Mouse (Mus musculus) MEL (cell line): Measurements from ENCODE around the gene Txnrd1. TPM values are rescaled to one million over a fixed set of nuclear protein-coding genes. Genes with fewer than 3 reads are reported as not detected.

ENCODE experiments used
- DNase-seq: peaks from one replicate; pipeline ENCODE4 v3.0.0; 2011; ENCODE audit warnings: low read depth, low spot score
- H3K27ac ChIP-seq: 2 replicates; pipeline ENCODE4 v1.5.1; 2012; ENCODE audit warnings: low read depth, mild to moderate bottlenecking, control low read depth, low read length, moderate library complexity; ENCODE audit not compliant: control insufficient read depth
- H3K27me3 ChIP-seq, 2 experiments: fragments of 150-350 bp in 1 of 2; sonication (generic) in 1 of 2; 2 replicates each; pipeline ENCODE4 v1.6.1; 2012; ENCODE audit warnings: low read length in 2 of 2, mild to moderate bottlenecking in 2 of 2, improper control_type of control experiment in 1 of 2, moderate library complexity in 1 of 2; ENCODE audit not compliant: insufficient read depth in 2 of 2, control insufficient read depth in 1 of 2
- H3K36me3 ChIP-seq, 2 experiments: 2 replicates each; pipeline ENCODE4 v1.6.1; 2012 to 2014; ENCODE audit warnings: low read length in 2 of 2, improper control_type of control experiment in 1 of 2, inconsistent platforms in 1 of 2, mild to moderate bottlenecking in 1 of 2; ENCODE audit not compliant: insufficient read depth in 2 of 2, control insufficient read depth in 1 of 2
- H3K4me1 ChIP-seq, 2 experiments: fragments of 150-350 bp in 1 of 2; sonication (generic) in 1 of 2; 2 replicates each; pipeline ENCODE4 v1.6.1; 2012; ENCODE audit warnings: low read length in 2 of 2, improper control_type of control experiment in 1 of 2, mild to moderate bottlenecking in 1 of 2; ENCODE audit not compliant: insufficient read depth in 2 of 2, control insufficient read depth in 1 of 2
- H3K4me3 ChIP-seq, 2 experiments: fragments of 150-350 bp in 1 of 2; sonication (generic) in 1 of 2; 2 replicates each; pipeline ENCODE4 v1.5.1; 2012; ENCODE audit warnings: low read depth in 2 of 2, low read length in 2 of 2, mild to moderate bottlenecking in 2 of 2, moderate library complexity in 2 of 2, control low read depth in 1 of 2, improper control_type of control experiment in 1 of 2; ENCODE audit not compliant: control insufficient read depth in 1 of 2, insufficient read depth in 1 of 2
- H3K79me2 ChIP-seq: 2 replicates; pipeline ENCODE4 v1.6.1; 2012; ENCODE audit warnings: mild to moderate bottlenecking, low read length, moderate library complexity; ENCODE audit not compliant: control insufficient read depth, poor library complexity, insufficient read depth
- H3K9ac ChIP-seq: 2 replicates; pipeline ENCODE4 v1.6.1; 2012; ENCODE audit warnings: low read depth, mild to moderate bottlenecking, control low read depth, low read length, moderate library complexity; ENCODE audit not compliant: control insufficient read depth, poor library complexity, severe bottlenecking
- H3K9me3 ChIP-seq: fragments of 150-350 bp; sonication (generic); replicated peaks from 2 replicates; pipeline ENCODE4 v1.6.1; 2012; ENCODE audit warnings: mild to moderate bottlenecking, low read length, improper control_type of control experiment, moderate library complexity; ENCODE audit not compliant: insufficient read depth
- BHLHE40 ChIP-seq: IDR thresholded peaks from 2 replicates; pipeline ENCODE4 v1.6.1; 2012; ENCODE audit warnings: low read depth, mild to moderate bottlenecking, inconsistent platforms, low read length, improper control_type of control experiment, borderline replicate concordance
- CHD1 ChIP-seq: IDR thresholded peaks from 2 replicates; pipeline ENCODE4 v1.6.1; 2012; ENCODE audit warnings: low read depth, mild to moderate bottlenecking, inconsistent platforms, low read length, improper control_type of control experiment
- CTCF ChIP-seq, 3 experiments: IDR thresholded peaks in 2 of 3; conservative IDR thresholded peaks in 1 of 3; 2 replicates each; pipeline ENCODE4 v1.5.1; 2011 to 2012; ENCODE audit warnings: low read length in 3 of 3, low read depth in 2 of 3, mild to moderate bottlenecking in 2 of 3, improper control_type of control experiment in 1 of 3, inconsistent platforms in 1 of 3, mixed read lengths in 1 of 3, moderate library complexity in 1 of 3; ENCODE audit not compliant: control insufficient read depth in 1 of 3, insufficient read depth in 1 of 3, poor library complexity in 1 of 3, severe bottlenecking in 1 of 3
- EP300 ChIP-seq, 2 experiments: IDR thresholded peaks; 2 replicates each; pipeline ENCODE4 v1.6.1; 2011; ENCODE audit warnings: improper control_type of control experiment in 2 of 2, low read length in 2 of 2, low read depth in 1 of 2, mild to moderate bottlenecking in 1 of 2
- GABPA ChIP-seq: IDR thresholded peaks from 2 replicates; pipeline ENCODE4 v1.6.1; 2012; ENCODE audit warnings: low read depth, mild to moderate bottlenecking, inconsistent platforms, low read length, improper control_type of control experiment, moderate library complexity
- HCFC1 ChIP-seq: IDR thresholded peaks from 2 replicates; pipeline ENCODE4 v1.6.1; 2012; ENCODE audit warnings: low read depth, mild to moderate bottlenecking, inconsistent platforms, low read length, improper control_type of control experiment, moderate library complexity
- JUND ChIP-seq: IDR thresholded peaks from 2 replicates; pipeline ENCODE4 v1.6.1; 2011; ENCODE audit warnings: low read depth, mild to moderate bottlenecking, improper control_type of control experiment, low read length
- KAT2A ChIP-seq: conservative IDR thresholded peaks from 2 replicates; pipeline ENCODE4 v1.6.1; 2012; ENCODE audit warnings: low read depth, low read length, improper control_type of control experiment, inconsistent platforms
- MAX ChIP-seq: IDR thresholded peaks from 2 replicates; pipeline ENCODE4 v1.6.1; 2011; ENCODE audit warnings: low read length, improper control_type of control experiment
- MAZ ChIP-seq: IDR thresholded peaks from 2 replicates; pipeline ENCODE4 v1.6.1; 2012; ENCODE audit warnings: low read depth, mild to moderate bottlenecking, inconsistent platforms, low read length, improper control_type of control experiment
- MEF2A ChIP-seq: IDR thresholded peaks from 2 replicates; pipeline ENCODE4 v1.6.1; 2014; ENCODE audit warnings: low read depth, mild to moderate bottlenecking, inconsistent platforms, low read length, improper control_type of control experiment; ENCODE audit not compliant: poor library complexity, insufficient replicate concordance, severe bottlenecking; ENCODE audit errors: extremely low read depth
- MXI1 ChIP-seq: IDR thresholded peaks from 2 replicates; pipeline ENCODE4 v1.6.1; 2011; ENCODE audit warnings: mild to moderate bottlenecking, low read depth, low read length, improper control_type of control experiment
- MYC ChIP-seq: IDR thresholded peaks from 2 replicates; pipeline ENCODE4 v1.6.1; 2011; ENCODE audit warnings: low read depth, mild to moderate bottlenecking, low read length, improper control_type of control experiment, moderate library complexity
- NELFE ChIP-seq: IDR thresholded peaks from 2 replicates; pipeline ENCODE4 v1.6.1; 2011; ENCODE audit warnings: low read depth, low read length, improper control_type of control experiment
- NRF1 ChIP-seq: IDR thresholded peaks from 2 replicates; pipeline ENCODE4 v1.6.1; 2014; ENCODE audit warnings: low read depth, mild to moderate bottlenecking, inconsistent platforms, low read length, improper control_type of control experiment, moderate library complexity; ENCODE audit not compliant: poor library complexity, insufficient read depth, severe bottlenecking
- POLR2A ChIP-seq, 2 experiments: IDR thresholded peaks; 2 replicates each; pipeline ENCODE4 v1.6.1; 2011 to 2012; ENCODE audit warnings: low read length in 2 of 2, mild to moderate bottlenecking in 2 of 2, control low read depth in 1 of 2, improper control_type of control experiment in 1 of 2, low read depth in 1 of 2, moderate library complexity in 1 of 2; ENCODE audit not compliant: control insufficient read depth in 1 of 2, insufficient read depth in 1 of 2, poor library complexity in 1 of 2
- POLR2AphosphoS5 ChIP-seq: IDR thresholded peaks from 2 replicates; pipeline ENCODE4 v1.6.1; 2012; ENCODE audit warnings: low read depth, borderline replicate concordance, mild to moderate bottlenecking, inconsistent platforms, low read length, moderate library complexity, mixed read lengths
- RAD21 ChIP-seq: IDR thresholded peaks from 2 replicates; pipeline ENCODE4 v1.6.1; 2011; ENCODE audit warnings: mild to moderate bottlenecking, low read depth, low read length, improper control_type of control experiment
- RCOR1 ChIP-seq: IDR thresholded peaks from 2 replicates; pipeline ENCODE4 v1.6.1; 2012; ENCODE audit warnings: low read depth, mild to moderate bottlenecking, inconsistent platforms, low read length, improper control_type of control experiment
- SMC3 ChIP-seq: IDR thresholded peaks from 2 replicates; pipeline ENCODE4 v1.6.1; 2011; ENCODE audit warnings: low read depth, low read length, improper control_type of control experiment
- TCF12 ChIP-seq: IDR thresholded peaks from 2 replicates; pipeline ENCODE4 v1.6.1; 2014; ENCODE audit warnings: low read depth, mild to moderate bottlenecking, inconsistent platforms, low read length, improper control_type of control experiment, moderate library complexity
- UBTF ChIP-seq: IDR thresholded peaks from 2 replicates; pipeline ENCODE4 v1.6.1; 2012; ENCODE audit warnings: low read depth, mild to moderate bottlenecking, inconsistent platforms, low read length, improper control_type of control experiment, moderate library complexity, borderline replicate concordance; ENCODE audit not compliant: insufficient read depth
- USF2 ChIP-seq, 2 experiments: IDR thresholded peaks; 2 replicates each; pipeline ENCODE4 v1.6.1; 2011 to 2012; ENCODE audit warnings: improper control_type of control experiment in 2 of 2, low read length in 2 of 2, borderline replicate concordance in 1 of 2, inconsistent platforms in 1 of 2, low read depth in 1 of 2, mild to moderate bottlenecking in 1 of 2; ENCODE audit not compliant: insufficient read depth in 1 of 2
- ZC3H11A ChIP-seq: IDR thresholded peaks from 2 replicates; pipeline ENCODE4 v1.6.1; 2012; ENCODE audit warnings: low read depth, mild to moderate bottlenecking, inconsistent platforms, low read length, improper control_type of control experiment
- ZMIZ1 ChIP-seq: IDR thresholded peaks from 2 replicates; pipeline ENCODE4 v1.6.1; 2012; ENCODE audit warnings: low read depth, mild to moderate bottlenecking, inconsistent platforms, low read length, improper control_type of control experiment, moderate library complexity
- ZNF384 ChIP-seq: IDR thresholded peaks from 2 replicates; pipeline ENCODE4 v1.6.1; 2012; ENCODE audit warnings: low read depth, mild to moderate bottlenecking, inconsistent platforms, low read length, improper control_type of control experiment
- polyA plus RNA-seq, 2 experiments: library from polyadenylated mRNA; stranded (reverse) in 1 of 2; unstranded in 1 of 2; fragments of >175 nt in 1 of 2; fragments of >200 nt in 1 of 2; gene quantifications; 2 replicates each; pipeline versions ENCODE4 v1.2.1 to v1.2.4; 2012; ENCODE audit warnings: low replicate concordance in 2 of 2, low read depth in 1 of 2; ENCODE audit not compliant: insufficient read length in 2 of 2, insufficient read depth in 1 of 2, missing spikeins in 1 of 2
- total RNA-seq: library from RNA; depleted of rRNA; stranded (reverse); fragments of 300-350 nt; gene quantifications from 2 replicates; pipeline ENCODE4 v1.2.3, GENCODE M21; 2012

Txnrd1 gene
- total and polyA plus RNA-seq, 3 experiments: 91.6 to 127 TPM; not detected in 1

DNA sequence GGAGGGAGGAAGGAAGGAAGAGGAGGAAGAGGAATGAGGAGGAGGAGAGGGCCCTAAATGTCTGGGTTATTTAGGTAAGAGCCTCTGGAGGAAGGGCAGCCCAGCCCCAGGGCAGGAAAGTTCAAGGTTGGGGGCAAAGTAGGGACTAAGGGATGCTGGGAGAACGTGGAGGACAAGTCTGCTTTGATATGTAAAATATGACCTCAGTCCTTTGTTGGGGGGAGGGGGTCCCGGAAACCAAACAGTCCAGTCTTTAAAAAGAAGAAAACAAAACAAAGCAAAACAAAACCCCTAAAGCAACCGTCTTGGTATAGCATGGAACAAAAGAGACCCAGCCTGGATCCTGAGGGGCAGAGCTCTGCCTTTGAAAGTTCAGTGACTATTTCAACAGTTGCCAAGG, 24.4 kb upstream of the Txnrd1 start:
- peaks cover 0 to 14% of the 10 kb centered on the region in 2 experiments; a peak in 2 of 4 replicates for H3K36me3 ChIP-seq
- peaks cover 4 to 35% of the 10 kb centered on the region in 2 experiments for H3K4me1 ChIP-seq
- no peak overlapping the region for H3K9ac ChIP-seq
- no peak overlapping the region for H3K4me3 ChIP-seq
- no peaks in the 10 kb centered on the region for H3K9me3 ChIP-seq
- H3K79me2 ChIP-seq: no peaks in the 10 kb centered on the region
- DNase-seq: no peak
- H3K27ac ChIP-seq: no peak overlapping the region
- TF ChIP-seq POLR2A (IDR thresholded peaks at IDR 0.05; ENCODE audit: control insufficient read depth in 1 of 2, insufficient read depth in 1 of 2, low read depth in 1 of 2, low read length in 2 of 2, poor library complexity in 1 of 2) (no peak), MEF2A (no peak), ZC3H11A (no peak), BHLHE40 (no peak), MAZ (no peak), GABPA (no peak), KAT2A (no peak), ZNF384 (no peak), TCF12 (no peak), USF2 (IDR thresholded peaks at IDR 0.05; ENCODE audit: borderline replicate concordance in 1 of 2, insufficient read depth in 1 of 2, low read depth in 1 of 2, low read length in 2 of 2) (no peak), EP300 (IDR thresholded peaks at IDR 0.05; ENCODE audit: low read depth in 1 of 2, low read length in 2 of 2) (no peak), ZMIZ1 (no peak), MAX (no peak), UBTF (no peak), CTCF (IDR thresholded peaks at IDR 0.05 in 2 of 3, conservative IDR thresholded peaks at IDR 0.05 in 1 of 3; ENCODE audit: control insufficient read depth in 1 of 3, insufficient read depth in 1 of 3, low read depth in 2 of 3, low read length in 3 of 3, poor library complexity in 1 of 3, severe bottlenecking in 1 of 3) (no peak), RCOR1 (no peak), HCFC1 (no peak), CHD1 (no peak), MXI1 (no peak), NELFE (no peak)
- TF ChIP-seq, all 39 proteins: peak for 0
- H3K27me3 ChIP-seq: no peaks in the 10 kb centered on the region

- Histone ChIP-seq H3K4me1 (peaks cover 4 to 30% of the 10 kb centered on the region in 2 experiments), H3K9me3 (no peaks in the 10 kb centered on the region), H3K9ac (peak overlapping the region; percentile 75), H3K36me3 (peaks cover 0 to 20% of the 10 kb centered on the region in 2 experiments; a peak in 2 of 4 replicates), H3K27ac (no peak overlapping the region), H3K4me3 (peak overlapping the region; percentile 81 to 84), H3K79me2 (no peaks in the 10 kb centered on the region), H3K27me3 (no peaks in the 10 kb centered on the region)
- peak; percentile 83 for DNase-seq
- no peak for TF ChIP-seq JUND
- TF ChIP-seq ZMIZ1: no peak
- 0 out of 2 replicates have a peak, but pooled peaks have one; percentile 17 for TF ChIP-seq HCFC1
- TF ChIP-seq ZNF384: no peak
- TF ChIP-seq BHLHE40: peak; percentile 47; the same call in 1 of the 2 replicates
- TF ChIP-seq NRF1: no peak
- TF ChIP-seq MAZ: peak; percentile 86; the same call in 1 of the 2 replicates
- peak; percentile 48; the same call in 1 of the 2 replicates for TF ChIP-seq MXI1
- no peak for TF ChIP-seq MYC
- no peak for TF ChIP-seq RCOR1
- TF ChIP-seq NELFE: no peak; the same call in 1 of the 2 replicates
- no peak for TF ChIP-seq ZC3H11A
- no peak for TF ChIP-seq UBTF
- TF ChIP-seq POLR2A (IDR thresholded peaks at IDR 0.05; ENCODE audit: control insufficient read depth in 1 of 2, insufficient read depth in 1 of 2, low read depth in 1 of 2, low read length in 2 of 2, poor library complexity in 1 of 2): peak in 1 of 2 experiments; percentile 24; a peak in 1 of 4 replicates
- peak in 2 of 3 experiments; percentile 69 to 98; a peak in 5 of 6 replicates for TF ChIP-seq CTCF (IDR thresholded peaks at IDR 0.05 in 2 of 3, conservative IDR thresholded peaks at IDR 0.05 in 1 of 3; ENCODE audit: control insufficient read depth in 1 of 3, insufficient read depth in 1 of 3, low read depth in 2 of 3, low read length in 3 of 3, poor library complexity in 1 of 3, severe bottlenecking in 1 of 3)
- TF ChIP-seq SMC3: peak; percentile 53
- TF ChIP-seq RAD21: peak; percentile 42
- TF ChIP-seq POLR2AphosphoS5: no peak
Measured at GRCm38 (mm10) chr10:82811855-82812431, 21.8 kb upstream of the Txnrd1 start.
